Mouse (Mus musculus) liver, embryonic 14.5 days (tissue): ENCODE measurements around the gene G430095P16Rik. TPM values are rescaled to one million over a fixed set of nuclear protein-coding genes. Genes with fewer than 3 reads are reported as not detected.

Source experiments
- ATAC-seq: fragments of 200-750 bp; cut with Nextera tagmentation; 2 replicates; pipeline ENCODE4 v1.8.0; 2017; ENCODE audit warnings: moderate number of reproducible peaks, mild to moderate bottlenecking, moderate library complexity; ENCODE audit not compliant: insufficient read depth
- DNase-seq, 3 experiments: peaks; one replicate each; pipeline ENCODE4 v3.0.0-alpha.2; 2012 to 2013; ENCODE audit warnings: low read depth in 3 of 3, low spot score in 3 of 3
- H3K27ac ChIP-seq: fragments of 300-500 bp; sonication (generic); 2 replicates; pipeline ENCODE4 v1.5.1; 2014; ENCODE audit warnings: moderate library complexity, mild to moderate bottlenecking, control low read depth, inconsistent platforms
- H3K27me3 ChIP-seq: fragments of 300-500 bp; sonication (generic); 2 replicates; pipeline ENCODE4 v1.6.1; 2014; ENCODE audit warnings: mild to moderate bottlenecking, low read length, moderate library complexity; ENCODE audit not compliant: control insufficient read depth, insufficient read depth
- H3K36me3 ChIP-seq: fragments of 300-500 bp; sonication (generic); replicated peaks from 2 replicates; pipeline ENCODE4 v1.6.1; 2014; ENCODE audit warnings: low read depth; ENCODE audit not compliant: control insufficient read depth, insufficient read depth
- H3K4me1 ChIP-seq, 2 experiments: fragments of 200-500 bp in 1 of 2; fragments of 300-500 bp in 1 of 2; sonication (generic) in 1 of 2; replicated peaks; 2 replicates each; pipeline ENCODE4 v1.6.1; 2012 to 2014; ENCODE audit warnings: antibody characterized with exemption in 1 of 2, inconsistent platforms in 1 of 2, low read length in 1 of 2; ENCODE audit not compliant: control insufficient read depth in 2 of 2, insufficient read depth in 2 of 2
- H3K4me2 ChIP-seq: fragments of 300-500 bp; sonication (generic); 2 replicates; pipeline ENCODE4 v1.6.1; 2014; ENCODE audit warnings: low read depth, mild to moderate bottlenecking, control low read depth, moderate library complexity
- H3K4me3 ChIP-seq, 2 experiments: fragments of 200-500 bp in 1 of 2; fragments of 300-500 bp in 1 of 2; sonication (generic) in 1 of 2; 2 replicates each; pipeline ENCODE4 v1.5.1; 2012 to 2014; ENCODE audit warnings: low read depth in 2 of 2, low read length in 2 of 2, mild to moderate bottlenecking in 2 of 2, control low read depth in 1 of 2, inconsistent platforms in 1 of 2, moderate library complexity in 1 of 2; ENCODE audit not compliant: insufficient read depth in 1 of 2
- H3K9ac ChIP-seq: fragments of 300-500 bp; sonication (generic); replicated peaks from 2 replicates; pipeline ENCODE4 v1.6.1; 2014; ENCODE audit warnings: mild to moderate bottlenecking, control low read depth, moderate library complexity
- H3K9me3 ChIP-seq: fragments of 300-500 bp; sonication (generic); 2 replicates; pipeline ENCODE4 v1.6.1; 2016; ENCODE audit warnings: low read length, mixed read lengths; ENCODE audit not compliant: control insufficient read depth
- CTCF ChIP-seq: IDR thresholded peaks from 2 replicates; pipeline ENCODE4 v1.5.1; 2016; ENCODE audit warnings: antibody characterized with exemption, low read depth, control low read depth
- EP300 ChIP-seq: IDR thresholded peaks from 2 replicates; pipeline ENCODE4 v1.6.1; 2016; ENCODE audit warnings: antibody characterized with exemption, low read depth
- WGBS: fragments of 180-500 bp; shearing (Covaris S2); extraction: QIAGEN DNeasy Blood & Tissue Kit; methylation state at CpG from one replicate; pipeline ENCODE4 v1.1.7; 2014; ENCODE audit not compliant: insufficient replicate concordance; 5-methylcytosine and 5-hydroxymethylcytosine counted together
- polyA plus RNA-seq, 2 experiments: library from polyadenylated mRNA; depleted of rRNA in 1 of 2; stranded (reverse) in 1 of 2; unstranded in 1 of 2; fragments of >200 nt; fragmentation: Nextera tagmentation in 1 of 2; extraction: Ambion mirVana in 1 of 2; gene quantifications; 2 replicates each; pipeline versions ENCODE4 v1.2.1 to v1.2.3; 2012 to 2014

The G430095P16Rik gene
- polyA plus RNA-seq, 2 experiments: 10.3 to 11.9 TPM

DNA sequence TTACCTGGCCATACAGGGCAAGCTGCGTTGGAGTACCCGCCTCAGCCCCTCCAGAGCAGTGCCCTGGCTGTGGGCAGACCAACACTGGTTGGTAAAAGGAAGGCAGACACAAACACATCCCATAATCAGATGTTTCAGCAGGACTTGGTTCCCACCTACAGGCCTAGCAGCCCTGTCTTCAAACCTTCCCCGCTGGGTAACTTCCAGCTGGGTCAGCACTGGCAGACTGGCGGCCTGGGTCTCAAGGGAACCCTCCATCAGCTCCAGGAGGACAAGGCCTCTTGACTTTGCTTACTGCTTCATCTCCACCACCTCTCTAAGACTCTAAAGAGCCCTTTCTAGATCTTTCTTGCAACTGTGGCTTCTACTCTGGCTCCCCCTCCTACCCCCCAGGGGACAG lies 13.7 kb downstream of the G430095P16Rik start:
- Histone ChIP-seq H3K27me3 (0 out of 2 replicates have a peak, but pooled peaks cover 3% of the 10 kb centered on the region), H3K9me3 (no peaks in the 10 kb centered on the region), H3K36me3 (no peaks in the 10 kb centered on the region), H3K4me1 (peaks cover 9 to 18% of the 10 kb centered on the region in 2 experiments), H3K4me3 (no peak overlapping the region), H3K9ac (no peak overlapping the region), H3K27ac (no peak overlapping the region), H3K4me2 (no peak overlapping the region)
- no peak for ATAC-seq
- WGBS: 87% methylated on average over 4 of the region's 4 CpGs
- no peak for TF ChIP-seq CTCF
- TF ChIP-seq EP300: no peak
- no peak for DNase-seq

DNA sequence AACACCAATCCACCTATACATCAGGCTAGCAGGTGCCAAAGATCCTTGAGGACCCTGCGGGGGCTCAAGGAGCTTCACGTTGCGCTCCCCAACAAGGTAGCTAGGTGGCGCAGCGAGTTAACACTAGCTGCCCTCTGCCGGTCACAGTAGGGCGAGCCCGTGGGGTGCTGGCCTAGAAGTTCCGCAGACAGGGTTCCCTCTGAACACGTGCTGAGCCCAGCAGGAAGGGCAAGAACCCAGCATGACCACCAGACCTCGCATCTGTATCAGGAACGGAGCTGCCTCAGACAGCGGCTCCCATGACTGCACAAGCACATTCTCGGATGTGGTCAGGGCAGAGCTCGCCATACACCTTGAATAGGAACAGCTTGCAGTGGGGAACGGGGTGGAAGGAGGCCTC lies 14.8 kb downstream of the G430095P16Rik start:
- Histone ChIP-seq H3K4me1 (peaks cover 0 to 7% of the 10 kb centered on the region in 2 experiments), H3K36me3 (no peaks in the 10 kb centered on the region), H3K27me3 (0 out of 2 replicates have a peak, but pooled peaks cover 3% of the 10 kb centered on the region), H3K4me2 (peak overlapping the region; percentile 51), H3K4me3 (peak overlapping the region in 1 of 2 experiments; percentile 32; a peak in 1 of 4 replicates), H3K9ac (peak overlapping the region; percentile 39), H3K9me3 (no peaks in the 10 kb centered on the region), H3K27ac (no peak overlapping the region)
- 5% methylated on average over 16 of the region's 16 CpGs for WGBS
- TF ChIP-seq EP300 (no peak), CTCF (peak; percentile 100)
- DNase-seq: peak; percentile 69 to 72 (median 70)
- ATAC-seq: peak; percentile 68

DNA sequence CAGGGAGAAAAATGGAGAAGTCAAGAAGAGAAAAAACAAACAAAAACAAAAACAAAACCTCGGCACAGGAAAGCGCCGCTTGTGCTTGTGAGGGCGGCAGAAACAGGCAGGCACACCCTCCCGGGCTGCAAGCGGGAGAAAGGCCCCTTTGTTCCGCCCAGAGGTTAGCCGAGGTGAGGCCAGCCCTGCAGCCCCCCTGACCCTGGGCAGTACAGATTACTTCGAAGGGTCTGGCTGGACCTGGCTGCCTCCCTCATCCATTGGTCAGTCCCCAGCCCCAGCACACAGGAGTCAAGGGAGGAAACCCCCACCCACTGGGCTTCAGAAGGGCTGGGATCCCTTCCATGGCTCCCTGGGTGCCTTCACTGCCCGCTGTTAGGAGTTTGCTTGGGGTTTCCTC lies 15.5 kb downstream of the G430095P16Rik start:
- DNase-seq: no peak
- TF ChIP-seq EP300 (no peak), CTCF (no peak)
- 25% methylated on average over 10 of the region's 10 CpGs for WGBS
- Histone ChIP-seq H3K36me3 (no peaks in the 10 kb centered on the region), H3K4me3 (no peak overlapping the region), H3K9me3 (no peaks in the 10 kb centered on the region), H3K27me3 (0 out of 2 replicates have a peak, but pooled peaks cover 3% of the 10 kb centered on the region), H3K27ac (no peak overlapping the region), H3K4me2 (peak overlapping the region; percentile 51), H3K4me1 (peaks cover 0 to 11% of the 10 kb centered on the region in 2 experiments; a peak in 3 of 4 replicates), H3K9ac (peak overlapping the region; percentile 39; the same call in 1 of the 2 replicates)
- no peak for ATAC-seq

DNA sequence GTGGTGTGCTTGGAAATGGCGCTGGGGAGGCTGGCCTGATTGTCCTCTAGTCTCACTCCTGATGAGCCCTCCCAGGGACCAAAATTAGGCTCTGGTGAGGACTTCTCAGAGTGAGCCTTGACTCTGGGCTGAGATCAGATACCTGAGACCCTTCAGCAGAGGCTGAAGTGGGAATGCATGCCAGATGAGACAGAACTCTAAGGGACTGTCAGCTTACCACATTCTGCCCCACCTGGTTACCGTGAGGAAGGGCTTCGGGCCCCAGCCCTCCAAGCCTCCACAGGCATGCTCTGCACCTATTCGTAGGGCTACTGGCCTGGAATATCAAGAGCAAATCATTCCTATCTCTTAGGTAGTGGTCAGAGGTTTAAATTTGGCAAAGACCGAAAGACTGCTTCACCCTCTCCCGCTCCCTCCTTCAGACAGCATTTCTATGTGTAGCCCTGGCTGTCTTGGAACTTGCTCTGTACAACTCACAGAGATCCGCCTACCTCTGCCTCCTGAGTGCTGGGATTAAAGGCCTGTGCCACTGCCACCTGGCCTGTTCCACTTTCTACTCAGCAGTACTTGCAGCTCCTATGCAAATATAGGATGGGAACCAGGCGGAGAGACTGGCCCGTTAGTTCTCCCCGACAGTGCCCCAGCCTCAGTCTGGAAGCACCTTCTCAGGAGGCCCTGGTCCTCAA lies 16.1 kb downstream of the G430095P16Rik start:
- Histone ChIP-seq H3K27ac (no peak overlapping the region), H3K27me3 (0 out of 2 replicates have a peak, but pooled peaks cover 3% of the 10 kb centered on the region), H3K36me3 (no peaks in the 10 kb centered on the region), H3K9ac (no peak overlapping the region), H3K4me2 (no peak overlapping the region), H3K9me3 (no peaks in the 10 kb centered on the region), H3K4me1 (peaks cover 0 to 14% of the 10 kb centered on the region in 2 experiments), H3K4me3 (no peak overlapping the region)
- TF ChIP-seq EP300: no peak
- no peak for TF ChIP-seq CTCF
- 69% methylated on average over 10 of the region's 10 CpGs for WGBS
- DNase-seq: no peak
- ATAC-seq: no peak

GRCm38 (mm10) chr8:84739401-84739742 lies 16.6 kb downstream of the G430095P16Rik start:
- Histone ChIP-seq H3K9me3 (no peaks in the 10 kb centered on the region), H3K27ac (no peak overlapping the region), H3K4me1 (peaks cover 0 to 14% of the 10 kb centered on the region in 2 experiments), H3K27me3 (0 out of 2 replicates have a peak, but pooled peaks cover 3% of the 10 kb centered on the region), H3K4me3 (no peak overlapping the region), H3K4me2 (no peak overlapping the region), H3K36me3 (no peaks in the 10 kb centered on the region), H3K9ac (no peak overlapping the region)
- 37% methylated on average over 1 of the region's 1 CpGs for WGBS
- DNase-seq (no peak), ATAC-seq (no peak)
- TF ChIP-seq EP300 (no peak), CTCF (no peak)
